Mouse (Mus musculus) adipose tissue, adult 10 weeks (tissue): ENCODE measurements around the gene Metrn. TPM values are rescaled to one million over a fixed set of nuclear protein-coding genes. Genes with fewer than 3 reads are reported as not detected.

Experiments used
- polyA plus RNA-seq: library from polyadenylated mRNA; stranded (reverse); fragments of 350-450 nt; fragmentation: Illumina TruSeq; extraction: RNeasy Lipid Tissue Mini Kit (QIAGEN cat#74804); gene quantifications from one replicate; pipeline ENCODE4 v1.2.3, GENCODE M21; 2014; ENCODE audit warnings: low read depth, low replicate concordance

Metrn gene
- polyA plus RNA-seq, result 10.5 TPM

DNA sequence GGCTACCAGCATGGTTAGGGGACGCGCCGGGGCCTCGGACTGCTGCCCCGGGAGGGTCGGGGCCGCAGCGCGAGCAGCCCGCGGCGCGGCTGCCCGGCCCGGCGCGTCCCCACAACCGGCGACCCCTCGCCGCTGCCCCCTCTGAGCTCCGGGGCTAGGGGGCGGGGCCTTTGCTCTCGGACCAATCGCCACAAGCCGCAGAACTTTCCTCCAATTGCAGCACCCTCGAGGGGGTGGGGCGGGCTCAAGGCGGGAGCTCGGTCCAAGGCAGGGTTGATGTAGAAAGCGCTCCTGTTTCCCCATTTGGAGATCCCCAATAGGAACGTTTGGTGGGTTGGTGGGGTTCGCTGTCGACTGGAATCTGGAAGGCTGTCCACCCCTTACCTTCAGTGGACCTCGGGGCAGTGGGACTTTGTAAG lies at the start of gene Metrn:
TSS of gene Metrn (minus strand) at position 186 of the 419 bp plus-strand sequence.

DNA sequence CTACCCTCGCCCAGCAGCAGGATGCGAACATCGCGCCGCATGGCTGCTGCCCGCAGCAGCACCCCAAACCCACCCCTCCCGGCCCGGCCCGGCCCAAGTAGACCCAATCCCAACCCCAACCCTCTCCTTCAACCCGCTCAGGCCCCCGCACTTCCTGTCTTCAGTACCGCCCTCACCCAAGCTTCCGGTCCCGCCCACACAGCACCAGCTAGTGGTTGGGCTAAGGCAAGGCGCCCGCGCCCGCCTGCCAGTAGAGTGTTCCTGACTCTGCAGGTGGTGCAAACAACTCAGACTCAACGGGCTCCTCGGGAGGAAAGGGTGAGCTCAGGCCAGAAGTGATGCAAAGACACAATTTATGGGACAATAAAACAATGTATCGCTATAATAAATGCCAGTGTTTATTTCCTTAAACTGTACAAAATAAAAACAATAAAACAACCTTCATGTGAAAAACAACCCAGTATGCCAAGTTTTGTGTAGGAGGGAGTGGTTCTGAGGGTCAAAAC lies 47.5 kb upstream of the Metrn start, which contains the start of gene Rhot2:
TSS of gene Rhot2 (minus strand) at position 456 of the 506 bp plus-strand sequence.

DNA sequence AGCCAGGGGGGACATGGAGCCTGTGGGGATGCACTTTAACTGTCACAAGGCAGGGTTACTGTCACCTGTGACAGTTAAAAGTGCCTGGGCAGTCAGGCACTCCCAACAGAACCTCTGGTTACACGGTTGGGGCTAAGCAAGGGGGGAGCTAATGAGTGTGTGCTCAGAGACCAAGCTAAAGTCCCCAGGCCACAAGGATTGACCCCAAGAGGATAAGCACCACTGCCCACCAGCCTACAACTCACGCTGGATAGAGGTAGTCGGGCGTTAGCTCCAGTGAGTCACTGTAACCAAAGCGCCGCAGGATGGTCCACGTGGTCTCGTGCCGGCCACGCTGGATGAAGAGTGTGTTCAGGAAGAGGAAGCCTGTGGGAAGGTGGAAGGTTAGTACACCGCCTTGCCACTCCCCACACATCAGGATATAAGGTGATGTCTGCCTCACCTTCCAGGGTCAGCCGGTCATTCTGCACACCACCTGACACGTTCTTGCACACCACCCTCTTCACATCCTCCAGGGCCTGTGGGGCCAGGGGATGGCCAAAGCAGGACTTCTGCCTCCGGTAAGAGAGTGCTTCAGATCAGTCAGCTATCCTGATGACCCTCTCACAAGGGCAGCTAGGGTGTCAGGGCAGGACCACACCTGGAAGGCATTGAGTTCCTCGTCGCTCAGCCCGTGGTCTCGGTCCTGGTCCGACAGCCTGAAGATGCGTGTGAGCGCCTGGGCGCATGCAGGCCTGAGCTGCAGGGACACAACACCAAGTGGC lies 44.4 kb upstream of the Metrn start, which contains the start of gene Gm20683:
TSS of gene Gm20683 (minus strand) at position 647 of the 764 bp plus-strand sequence.

DNA sequence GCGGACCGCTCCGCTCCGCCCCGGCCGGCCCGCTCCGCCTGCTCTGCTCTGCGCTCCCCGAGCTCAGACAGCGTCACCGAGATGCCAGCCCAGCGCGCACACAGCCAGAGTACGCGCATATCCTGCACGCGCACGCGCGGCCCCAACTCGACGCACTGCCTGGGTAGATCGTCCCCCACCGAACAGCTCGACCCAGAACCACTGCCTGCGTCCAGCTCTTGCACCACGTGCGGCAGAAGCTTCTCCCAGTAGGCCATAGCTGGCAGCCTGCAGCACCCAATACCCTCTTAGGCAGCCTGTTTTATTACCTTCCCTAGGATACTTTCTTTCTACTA lies 40.1 kb upstream of the Metrn start, which contains the start of gene Rhbdl1:
TSS of gene Rhbdl1 (minus strand) at position 220 of the 335 bp plus-strand sequence.

DNA sequence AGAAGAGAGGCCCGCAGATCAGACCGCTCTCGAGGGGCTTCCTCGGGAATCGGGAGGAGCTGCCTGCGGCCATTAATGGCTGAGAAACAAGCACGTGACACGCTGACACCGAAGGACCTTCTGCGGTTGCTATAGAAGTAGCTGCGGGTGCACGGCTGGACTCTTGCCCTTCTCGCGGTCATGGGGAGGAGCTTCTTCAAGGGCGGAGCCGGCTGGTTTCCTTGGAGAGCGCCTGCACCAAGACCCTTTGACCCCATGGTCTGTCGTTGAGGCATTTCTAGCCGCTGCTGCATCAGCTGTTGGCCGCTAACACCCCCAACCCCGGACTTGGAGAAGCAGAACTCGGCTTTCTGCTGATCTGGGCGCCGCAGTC lies 36.3 kb upstream of the Metrn start, which contains the start of gene Stub1:
TSS of gene Stub1 (minus strand) at position 114 of the 373 bp plus-strand sequence.

DNA sequence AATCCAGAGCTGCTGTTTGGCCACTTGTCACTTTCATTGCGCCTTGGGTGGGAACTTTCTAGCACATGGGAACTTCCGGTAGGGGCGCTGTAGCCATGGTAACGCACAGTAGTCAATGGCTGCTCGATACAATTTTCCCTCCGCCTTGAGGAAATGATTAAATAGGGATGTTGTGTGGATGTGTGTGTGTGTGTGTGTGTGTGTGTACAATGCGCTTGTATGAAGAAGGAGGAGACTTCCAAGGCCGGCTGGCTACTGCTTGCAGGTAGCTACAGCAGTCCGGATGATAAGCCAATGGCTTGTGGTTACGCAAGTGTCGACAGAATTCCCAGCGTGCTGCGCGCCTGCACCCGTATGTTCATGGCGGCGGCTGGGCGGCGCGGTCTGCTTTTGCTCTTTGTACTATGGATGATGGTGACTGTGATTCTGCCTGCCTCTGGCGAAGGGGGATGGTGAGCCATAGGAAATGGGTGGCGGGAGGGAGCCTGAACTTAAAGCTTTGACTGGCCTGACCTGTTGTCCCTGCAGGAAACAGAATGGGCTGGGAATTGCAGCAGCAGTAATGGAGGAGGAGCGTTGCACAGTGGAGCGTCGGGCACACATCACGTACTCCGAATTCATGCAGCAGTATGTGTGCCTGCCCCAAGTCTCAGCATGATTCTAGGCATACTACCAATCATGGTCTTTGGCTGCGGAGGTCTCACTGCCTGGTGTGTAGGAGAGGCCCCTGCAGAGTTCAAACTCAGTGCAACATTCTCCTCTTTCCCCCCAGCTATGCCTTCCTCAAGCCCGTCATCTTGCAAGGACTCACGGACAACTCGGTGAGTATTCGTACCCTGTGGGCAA lies 32.0 kb upstream of the Metrn start, which contains the start of gene Jmjd8:
TSS of gene Jmjd8 (plus strand) at position 156 of the 846 bp plus-strand sequence.

DNA sequence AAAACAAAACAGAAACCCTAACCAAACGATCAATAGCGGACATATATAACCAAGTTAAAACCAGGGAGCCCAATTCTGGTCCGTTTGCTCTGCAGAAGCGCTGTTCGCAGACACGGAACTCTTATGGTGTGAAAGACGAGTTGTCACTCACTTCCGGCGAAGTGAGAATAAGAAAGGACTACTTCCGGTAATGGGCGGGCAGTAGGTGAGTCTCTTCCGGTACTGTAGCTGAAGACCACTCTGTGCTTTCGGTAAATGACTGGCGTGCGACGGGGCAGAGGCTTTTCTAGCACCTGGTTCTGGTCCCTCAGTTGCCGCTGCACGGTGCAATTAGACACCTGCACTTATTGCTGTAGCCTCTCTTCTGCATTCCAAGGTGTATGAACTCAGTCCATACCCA lies 26.5 kb upstream of the Metrn start, which contains the start of gene Wdr24:
TSS of gene Wdr24 (plus strand) at position 176 of the 400 bp plus-strand sequence.

DNA sequence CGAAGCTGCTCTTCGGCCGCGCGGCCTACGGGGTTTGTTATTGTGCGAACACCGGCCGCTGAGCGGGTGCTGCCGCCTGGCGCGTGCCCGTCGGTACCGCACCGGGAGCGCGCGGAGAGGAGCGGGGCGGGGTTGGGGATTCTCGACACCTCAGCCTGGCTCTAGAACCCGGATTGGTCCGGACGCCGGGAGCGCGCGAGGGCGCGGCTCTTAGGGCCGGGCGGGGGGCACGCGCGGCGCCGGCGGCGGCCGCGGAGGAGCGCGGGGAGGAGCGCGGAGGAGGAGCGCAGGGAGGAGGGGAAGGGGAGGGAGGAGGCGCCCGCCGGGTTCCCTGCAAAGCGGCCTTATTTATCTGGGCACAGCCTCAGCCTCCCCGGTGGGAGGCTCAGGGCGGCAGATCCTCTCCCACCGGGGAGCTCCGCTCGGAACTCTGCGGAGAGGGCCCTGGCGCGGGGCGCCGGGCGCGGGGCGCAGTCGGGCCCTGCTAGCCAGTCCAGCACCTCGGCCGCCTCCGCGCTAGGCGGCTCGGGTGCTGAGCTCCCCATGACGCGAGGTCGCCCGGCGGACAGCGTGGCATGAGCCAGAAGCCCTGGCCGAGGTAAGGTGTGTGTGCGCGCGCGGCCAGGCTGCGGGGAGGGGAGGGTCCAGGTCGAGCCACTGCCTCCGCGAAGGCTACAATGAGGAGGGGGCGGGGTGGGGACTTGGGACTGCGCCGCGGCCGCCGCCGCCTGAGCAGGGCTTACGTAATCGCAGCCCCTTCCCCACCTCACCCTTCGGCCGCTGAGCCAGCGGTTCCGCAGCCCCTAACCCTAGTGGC lies 12.1 kb upstream of the Metrn start, which contains the start of gene Fbxl16:
TSS of gene Fbxl16 (plus strand) at position 297 of the 817 bp plus-strand sequence.

DNA sequence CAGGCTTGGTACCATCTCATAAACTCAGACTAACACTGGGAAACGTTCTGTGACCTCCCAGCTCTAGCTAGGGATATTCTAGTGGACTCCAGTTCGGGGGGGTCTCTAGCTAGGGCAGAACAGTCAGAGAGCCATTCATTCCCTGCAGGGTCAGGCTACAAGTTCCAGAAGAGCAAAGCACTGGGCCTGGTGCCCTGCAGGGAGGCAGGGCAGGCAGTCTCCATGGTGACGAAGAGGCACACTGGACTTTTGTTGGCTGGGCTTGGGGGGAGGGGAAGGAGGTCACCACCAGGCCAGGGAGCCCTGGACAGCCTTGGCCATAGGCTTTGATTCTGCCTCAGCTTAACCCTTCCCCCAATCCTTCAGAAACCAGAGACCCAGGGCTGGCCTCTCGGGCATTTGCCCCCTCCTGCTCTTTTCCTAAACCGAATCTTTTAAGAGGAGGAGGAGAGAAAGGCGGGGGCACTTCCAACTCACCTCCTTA lies 1.3 kb downstream of the Metrn start, which contains the start of gene AC134908.4:
TSS of gene AC134908.4 (minus strand) at position 51 of the 484 bp plus-strand sequence.

DNA sequence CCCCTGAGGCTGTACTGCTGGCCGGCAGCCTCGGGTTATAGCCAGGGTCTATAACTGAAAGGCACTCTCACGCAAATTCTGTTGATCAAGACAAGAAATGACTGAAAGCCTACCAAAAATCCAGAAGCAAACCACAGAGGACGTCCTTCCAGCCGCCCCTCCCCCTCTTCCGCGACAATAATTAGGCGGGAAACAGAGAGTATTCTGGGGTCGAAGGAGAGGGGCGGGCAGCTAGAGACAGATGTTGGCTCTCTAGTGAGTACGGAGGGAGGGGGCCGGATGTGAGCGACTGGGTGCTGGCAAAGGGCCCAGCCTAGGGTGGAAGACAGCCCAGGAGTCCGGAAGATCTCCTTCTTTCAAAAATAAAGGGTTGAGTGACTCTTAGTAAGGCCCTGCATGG lies 4.3 kb downstream of the Metrn start, which contains the start of gene Fam173a:
TSS of gene Fam173a (minus strand) at position 287 of the 400 bp plus-strand sequence.

DNA sequence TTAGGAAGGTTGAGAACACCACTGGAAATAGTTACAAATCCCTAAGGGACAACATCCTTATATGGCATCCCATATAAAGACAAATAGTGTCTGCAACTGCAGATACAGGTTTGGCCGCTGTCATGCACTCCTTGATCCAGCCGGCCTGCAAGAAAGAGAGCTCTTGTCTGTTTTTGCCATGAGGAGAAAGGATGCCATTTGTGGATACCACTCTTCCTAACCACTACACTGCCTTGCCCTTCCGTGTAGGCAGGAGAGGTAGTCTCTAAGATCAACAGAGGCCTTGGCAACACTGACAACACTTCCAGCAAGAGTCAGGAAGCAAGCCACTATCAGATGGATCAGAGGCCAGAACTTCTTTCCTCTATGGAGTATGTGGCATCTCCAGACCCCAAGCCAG lies 10.7 kb downstream of the Metrn start, which contains the start of gene Ccdc78:
TSS of gene Ccdc78 (plus strand) at position 301 of the 400 bp plus-strand sequence.

DNA sequence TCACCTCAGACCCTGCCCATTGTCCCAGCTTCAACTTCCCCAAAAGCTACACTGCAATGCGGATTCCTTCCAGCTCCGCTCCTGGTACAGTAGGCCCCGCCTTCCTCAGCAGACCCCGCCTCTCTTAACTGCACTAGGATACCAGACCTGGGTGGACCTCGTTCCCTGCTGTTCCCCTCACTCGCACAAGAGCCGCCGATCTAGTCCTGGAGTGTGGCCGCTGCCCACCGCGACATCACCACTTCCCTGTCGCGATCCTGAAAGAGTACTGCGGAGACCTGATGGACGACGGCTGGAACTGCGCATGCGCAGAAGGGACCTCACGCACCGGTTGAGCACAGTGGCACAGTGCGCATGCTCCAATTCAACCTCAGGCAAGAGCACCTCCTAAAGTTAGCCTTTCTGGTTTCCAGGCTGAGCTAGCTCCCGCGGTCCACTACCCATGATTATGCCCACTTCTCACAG lies 11.6 kb downstream of the Metrn start, which contains the start of gene Haghl:
TSS of gene Haghl (minus strand) at position 393 of the 465 bp plus-strand sequence.

DNA sequence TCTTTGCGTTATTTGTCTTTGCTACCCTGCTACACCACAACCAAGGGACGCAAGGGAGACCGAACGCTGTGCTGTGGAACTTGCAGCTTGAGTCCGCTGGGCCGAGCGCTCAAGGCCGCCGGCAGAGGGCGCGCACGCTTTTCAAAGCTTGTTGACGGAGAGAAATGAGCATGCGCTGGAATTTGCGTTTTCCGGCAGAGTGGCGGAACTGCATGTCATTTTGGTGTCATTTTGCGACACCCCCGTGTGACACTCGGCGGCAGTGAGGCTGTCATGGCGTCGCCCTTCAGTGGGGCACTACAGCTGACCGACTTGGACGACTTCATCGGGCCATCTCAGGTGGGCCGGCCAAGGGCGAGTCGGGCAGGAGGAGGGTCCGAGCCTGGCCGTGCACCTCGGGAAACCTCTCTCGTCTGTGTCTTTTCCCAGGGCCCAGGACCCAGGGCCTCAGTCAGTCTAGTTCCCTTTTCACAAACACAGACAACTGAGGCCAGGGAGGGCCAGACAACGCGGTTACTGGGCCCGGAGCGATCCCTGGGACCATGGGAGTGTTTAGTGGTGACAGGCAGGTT lies 23.3 kb downstream of the Metrn start, which contains the start of gene Narfl:
TSS of gene Narfl (plus strand) at position 228 of the 572 bp plus-strand sequence.

DNA sequence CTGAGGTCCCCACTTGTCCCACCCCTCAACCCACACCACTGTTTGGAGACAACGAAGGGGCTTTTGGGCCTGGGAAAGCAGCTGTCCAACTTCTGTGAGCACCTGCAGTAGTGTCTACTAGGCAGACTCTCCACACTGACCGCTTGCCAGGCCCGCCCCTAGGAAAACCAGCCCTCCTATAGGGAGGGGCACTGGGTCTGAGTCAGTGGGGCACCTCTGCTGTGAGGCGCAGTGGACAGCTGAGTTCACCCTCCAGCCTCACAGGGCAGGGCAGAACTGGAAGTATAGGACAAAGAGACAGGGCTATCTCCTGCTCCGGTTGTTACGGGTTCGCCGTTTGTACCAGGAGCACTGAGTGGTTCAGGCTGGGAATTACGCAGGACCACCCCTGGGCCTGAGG lies 42.7 kb downstream of the Metrn start, which contains the start of gene Msln:
TSS of gene Msln (minus strand) at position 138 of the 400 bp plus-strand sequence.

Other genes with a start within 250 kb of the Metrn start
- gene Sox8, start 226.4 kb downstream of the Metrn start, polyA plus RNA-seq, result 0.60 TPM
- gene Lmf1, start 218.1 kb downstream of the Metrn start, polyA plus RNA-seq, result 20.8 TPM
- not detected for gene Gng13, start 80.0 kb downstream of the Metrn start, polyA plus RNA-seq
- gene Chtf18, start 69.7 kb downstream of the Metrn start, polyA plus RNA-seq, result 1.7 TPM
- 10.7 TPM for gene Rpusd1, start 69.5 kb downstream of the Metrn start, polyA plus RNA-seq
- 0.11 TPM for gene Mslnl, start 61.1 kb downstream of the Metrn start, polyA plus RNA-seq
- 26.3 TPM for gene Msln, start 42.8 kb downstream of the Metrn start, polyA plus RNA-seq
- gene Narfl, start 23.4 kb downstream of the Metrn start, polyA plus RNA-seq, result 17.1 TPM
- gene Haghl, start 11.5 kb downstream of the Metrn start, polyA plus RNA-seq, result 27.9 TPM
- gene Ccdc78, start 10.6 kb downstream of the Metrn start, polyA plus RNA-seq, result 0.32 TPM
- gene Fam173a, start 4.2 kb downstream of the Metrn start, polyA plus RNA-seq, result 85.6 TPM
- gene AC134908.4, start 1.5 kb downstream of the Metrn start, polyA plus RNA-seq, result not detected
- gene Fbxl16, start 11.9 kb upstream of the Metrn start, polyA plus RNA-seq, result 0.35 TPM
- gene Wdr24, start 26.5 kb upstream of the Metrn start, polyA plus RNA-seq, result 14.1 TPM
- gene Jmjd8, start 31.7 kb upstream of the Metrn start, polyA plus RNA-seq, result 62.1 TPM
- gene Stub1, start 36.3 kb upstream of the Metrn start, polyA plus RNA-seq, result 137 TPM
- gene Rhbdl1, start 40.2 kb upstream of the Metrn start, polyA plus RNA-seq, result 43.9 TPM
- gene Gm20683, start 44.6 kb upstream of the Metrn start, polyA plus RNA-seq, result 17.7 TPM
- gene Rhot2, start 47.7 kb upstream of the Metrn start, polyA plus RNA-seq, result 37.8 TPM
- 12.3 TPM for gene Wdr90, start 64.4 kb upstream of the Metrn start, polyA plus RNA-seq
- gene Mcrip2, start 71.6 kb upstream of the Metrn start, polyA plus RNA-seq, result 30.4 TPM
- gene Mettl26, start 77.9 kb upstream of the Metrn start, polyA plus RNA-seq, result 50.1 TPM
- gene Wfikkn1, start 83.7 kb upstream of the Metrn start, polyA plus RNA-seq, result 1.1 TPM
- 22.5 TPM for gene Rab40c, start 122.6 kb upstream of the Metrn start, polyA plus RNA-seq
- gene Pigq, start 147.8 kb upstream of the Metrn start, polyA plus RNA-seq, result 65.9 TPM
- 2.3 TPM for gene Nhlrc4, start 147.8 kb upstream of the Metrn start, polyA plus RNA-seq
- gene A930017K11Rik, start 155.4 kb upstream of the Metrn start, polyA plus RNA-seq, result 1.3 TPM
- gene Capn15, start 188.7 kb upstream of the Metrn start, polyA plus RNA-seq, result 18.4 TPM